Mouse (Mus musculus) lung, embryonic 15.5 days (tissue): ENCODE measurements at regions not wholly inside any gene's neighbourhood (a gene's known extent, or its start where the extent isn't known, plus 50 kb on each side); places are given as distances from the start of the nearest gene placed in this dataset.

Source experiments
- microRNA-seq: library from miRNA; unstranded; fragments of <30 nt; microRNA quantifications from one replicate; pipeline ENCODE4, GENCODE M21; 2016

Small RNA genes in the stretch of these regions (microRNA-seq; reads per million reads assigned to microRNA genes)
- gene Mir378d = 14.5 reads per million, percentile 33 among the genes with 10 or more reads in this experiment
